Mouse (Mus musculus): ENCODE results near the gene Nutf2.
"Not testable (repeated sequence)": the region's sequence is repeated elsewhere in the genome, so short reads cannot be mapped to it uniquely, and the experiment has no call there.

The Nutf2 gene

GRCm38 (mm10) chr8:105860143-105860981 is at the start of gene Nutf2:
Gene Nutf2, plus strand, starts transcription at chr8:105860580.
- peak; percentile 99 for DNase-seq (ENCODE audit: low read depth, low spot score)

DNA sequence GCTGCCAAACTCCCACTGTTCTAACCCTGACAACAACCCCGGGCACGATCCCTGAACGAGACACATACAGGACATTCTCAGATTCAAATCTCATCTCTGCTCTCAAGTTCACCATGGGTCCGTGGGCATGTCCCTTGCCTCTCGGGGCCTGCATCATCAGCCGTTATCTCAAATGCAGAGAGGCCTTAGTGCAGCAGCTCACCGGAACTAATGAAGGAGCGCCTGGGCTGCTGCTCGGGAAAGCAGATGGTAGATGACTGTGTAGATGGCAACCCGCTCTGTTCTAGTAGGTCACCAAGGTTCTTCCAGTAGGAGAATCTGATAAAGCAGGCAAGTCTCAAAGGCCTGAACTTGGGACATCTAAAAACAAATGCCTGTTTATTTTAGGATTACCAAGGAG is 49.3 kb upstream of the Nutf2 start:
- peak; percentile 76 for DNase-seq (ENCODE audit: low read depth, low spot score)

- no peak for DNase-seq (ENCODE audit: low read depth, low spot score)
These were observed 48.8 kb upstream of the Nutf2 start for GRCm38 (mm10) chr8:105811543-105811942.

DNA sequence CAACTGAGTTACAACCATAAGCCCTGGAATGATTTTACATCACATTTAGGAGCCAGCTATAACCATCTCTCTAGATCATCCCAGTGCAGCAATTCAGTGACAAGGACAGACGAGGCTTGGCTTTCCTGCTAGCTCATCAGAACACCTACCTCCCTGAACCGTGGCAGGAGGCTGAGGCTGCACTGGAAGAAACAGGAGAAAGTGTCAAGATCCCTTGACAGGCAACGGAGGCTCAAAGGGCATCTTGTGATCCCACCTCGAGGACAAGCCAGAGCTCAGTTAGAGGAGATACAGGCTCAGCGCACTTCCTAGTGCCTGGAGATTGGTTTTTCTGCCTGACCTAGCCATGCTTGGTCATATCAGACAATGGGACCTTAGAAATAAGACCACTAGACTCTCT is 47.9 kb upstream of the Nutf2 start:
- no peak for DNase-seq (ENCODE audit: low read depth, low spot score)

DNA sequence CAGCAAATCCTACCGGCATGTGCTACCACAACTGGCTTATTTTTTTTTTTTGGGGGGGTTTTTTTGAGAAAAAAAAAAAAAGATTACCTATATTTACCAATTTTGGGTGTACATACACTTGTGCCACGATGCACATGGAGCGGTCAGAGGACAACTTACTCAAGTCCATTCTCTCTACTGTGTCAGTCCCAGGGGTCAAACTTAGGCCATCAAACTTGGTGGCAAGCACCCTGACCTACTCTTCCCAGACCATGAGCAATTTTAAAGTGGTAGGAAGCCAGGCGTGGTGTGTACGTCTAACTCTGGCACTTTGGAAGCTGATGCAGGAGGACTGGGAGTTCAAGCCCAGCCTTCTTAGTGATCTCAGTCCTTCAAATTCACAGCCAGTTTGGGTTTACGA is 47.1 kb upstream of the Nutf2 start:
- no peak for DNase-seq (ENCODE audit: low read depth, low spot score)

- DNase-seq (ENCODE audit: low read depth, low spot score) = no peak
These were observed 40.7 kb upstream of the Nutf2 start for GRCm38 (mm10) chr8:105819659-105820058.

GRCm38 (mm10) chr8:105820925-105821324 is 39.5 kb upstream of the Nutf2 start:
- no peak for DNase-seq (ENCODE audit: low read depth, low spot score)

- no peak for DNase-seq (ENCODE audit: low read depth, low spot score)
These were observed 34.9 kb upstream of the Nutf2 start for GRCm38 (mm10) chr8:105825506-105825905.

DNA sequence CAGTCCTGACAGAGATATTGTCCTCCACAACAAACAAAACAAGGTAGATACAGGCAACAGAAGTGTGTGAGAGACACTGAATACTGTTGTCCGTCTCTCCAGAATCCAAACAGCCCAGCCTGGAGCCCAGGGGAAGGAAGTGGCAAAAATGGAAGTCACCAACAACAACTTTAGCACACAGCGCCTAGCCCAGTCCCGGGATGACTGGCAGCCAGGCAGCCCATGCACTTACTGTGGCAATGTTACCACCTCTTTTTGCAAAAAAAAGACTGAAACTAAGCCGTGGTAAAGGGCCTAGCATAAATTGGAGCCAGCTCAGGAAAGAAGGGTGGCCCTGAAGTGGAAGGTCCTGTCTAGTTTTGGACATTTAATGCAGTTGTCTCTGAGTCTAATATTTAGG is 34.0 kb upstream of the Nutf2 start:
- DNase-seq (ENCODE audit: low read depth, low spot score) = no peak

GRCm38 (mm10) chr8:105826861-105827848 is 33.2 kb upstream of the Nutf2 start, which contains the start of the genes Ranbp10 and Tsnaxip1:
Gene Ranbp10, minus strand, starts transcription at chr8:105827350.
Gene Tsnaxip1, plus strand, starts transcription at chr8:105827731.
- DNase-seq (ENCODE audit: low read depth, low spot score) = peak; percentile 100

DNA sequence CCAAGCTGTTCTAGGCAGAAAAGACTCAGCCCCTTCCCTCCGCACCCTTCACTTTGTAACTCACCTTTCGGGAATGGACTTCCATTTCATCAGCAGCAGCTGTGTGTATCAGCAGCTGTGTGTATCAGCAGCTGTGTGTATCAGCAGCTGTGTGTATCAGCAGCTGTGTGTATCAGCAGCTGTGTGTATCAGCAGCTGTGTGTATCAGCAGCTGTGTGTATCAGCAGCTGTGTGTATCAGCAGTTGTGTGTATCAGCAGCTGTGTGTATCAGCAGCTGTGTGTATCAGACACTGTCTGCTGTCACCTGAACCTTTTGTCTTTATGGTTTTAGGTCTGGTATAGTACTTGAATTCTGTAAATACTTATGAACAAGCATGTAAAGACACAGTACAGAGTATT is 26.6 kb upstream of the Nutf2 start:
- DNase-seq (ENCODE audit: low read depth, low spot score) = not testable (repeated sequence)

- peak; percentile 66 for DNase-seq (ENCODE audit: low read depth, low spot score)
These were observed 25.1 kb upstream of the Nutf2 start for GRCm38 (mm10) chr8:105835318-105835717.

GRCm38 (mm10) chr8:105836991-105837390 is 23.4 kb upstream of the Nutf2 start:
- DNase-seq (ENCODE audit: low read depth, low spot score) = peak; percentile 23

GRCm38 (mm10) chr8:105839209-105839608 is 21.2 kb upstream of the Nutf2 start:
- no peak for DNase-seq (ENCODE audit: low read depth, low spot score)

- DNase-seq (ENCODE audit: low read depth, low spot score) = no peak
These were observed 13.7 kb upstream of the Nutf2 start for GRCm38 (mm10) chr8:105846678-105847077.

DNA sequence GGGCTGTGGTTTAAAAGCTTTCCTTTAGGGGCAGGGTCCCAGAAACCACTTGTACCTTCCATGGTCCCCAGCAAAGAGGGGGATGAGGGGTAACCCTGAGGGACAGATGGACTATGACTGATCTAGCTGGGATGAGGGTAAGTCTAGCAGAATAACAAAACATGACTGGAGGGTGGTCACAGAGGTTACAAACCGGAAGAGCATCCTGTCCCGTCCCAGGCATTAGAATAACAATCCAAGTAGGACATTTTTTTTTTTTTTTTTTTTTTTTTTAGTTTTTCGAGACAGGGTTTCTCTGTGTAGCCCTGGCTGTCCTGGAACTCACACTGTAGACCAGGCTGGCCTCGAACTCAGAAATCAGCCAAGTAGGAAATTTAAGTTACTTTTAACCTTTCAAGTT is 10.4 kb upstream of the Nutf2 start:
- DNase-seq (ENCODE audit: low read depth, low spot score) = no peak

DNA sequence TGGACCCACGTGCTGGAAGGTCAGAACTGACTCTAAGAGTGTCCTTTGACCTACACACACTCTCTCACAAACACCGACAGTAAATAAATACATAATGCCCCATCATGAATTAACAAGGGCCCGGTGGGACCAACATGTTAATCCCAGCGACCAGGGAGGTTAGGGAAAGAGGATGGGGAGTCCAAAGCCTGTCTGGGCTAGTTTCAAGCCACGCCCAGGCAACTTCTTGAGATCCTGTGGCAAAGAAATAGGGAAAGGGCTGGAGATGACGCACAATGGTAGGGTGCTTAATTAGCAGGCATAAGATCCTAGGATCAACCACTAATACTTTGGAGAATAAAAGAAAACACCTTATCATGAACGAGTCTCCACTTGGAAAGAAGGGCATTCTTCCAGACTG is 9.8 kb upstream of the Nutf2 start:
- DNase-seq (ENCODE audit: low read depth, low spot score) = no peak

DNA sequence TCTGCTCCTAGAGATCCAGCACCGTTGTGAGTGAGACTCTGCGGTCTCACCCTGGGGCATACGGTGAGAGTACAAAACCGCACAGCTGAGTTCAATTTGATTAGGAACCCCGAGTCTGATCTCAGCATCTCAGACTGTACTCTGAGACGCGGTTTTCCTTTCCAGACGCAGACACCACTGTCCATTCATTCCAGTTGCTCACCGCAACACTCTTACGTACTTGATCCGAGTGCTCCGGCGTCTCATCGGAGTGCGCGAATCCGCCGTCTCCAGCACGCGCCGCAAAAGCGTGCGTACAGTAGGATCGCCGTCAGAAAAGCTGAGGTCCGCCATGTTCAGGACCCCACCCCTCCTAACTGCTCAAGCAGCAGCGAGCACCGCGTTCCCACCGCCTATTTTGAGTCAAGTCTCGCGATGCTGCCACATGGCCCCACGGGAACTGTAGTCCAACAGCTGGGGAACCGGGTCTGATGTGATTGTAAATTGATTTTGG is 8.7 kb upstream of the Nutf2 start:
- DNase-seq (ENCODE audit: low read depth, low spot score) = peak; percentile 95

DNA sequence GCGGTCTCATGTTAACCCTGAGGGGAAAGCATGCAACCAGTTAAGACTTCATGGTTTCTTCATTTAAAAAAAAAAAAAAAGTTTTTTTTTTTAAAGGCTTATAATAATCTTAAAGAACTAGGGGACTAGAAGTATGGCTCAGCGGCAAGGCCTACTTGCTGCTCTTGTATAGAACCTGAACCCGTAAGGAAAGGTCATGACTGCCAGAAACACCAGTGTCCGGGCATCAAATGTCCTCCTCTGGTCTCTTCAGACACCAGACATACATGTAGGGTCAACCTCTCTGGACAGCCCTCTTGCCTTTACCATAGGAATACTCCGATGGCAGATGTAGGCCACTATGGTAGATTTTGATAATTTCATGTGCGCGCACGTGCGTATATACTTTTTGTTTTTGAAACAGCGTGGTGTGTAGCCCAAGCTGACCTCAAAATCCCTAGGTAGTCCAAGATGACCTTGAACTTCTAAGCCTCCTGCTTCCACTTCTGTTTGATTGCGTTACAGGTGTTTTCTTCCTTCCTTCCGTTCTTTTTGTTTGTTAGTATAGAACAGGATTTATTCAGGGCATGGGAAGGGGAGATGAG is 8.1 kb upstream of the Nutf2 start:
- no peak for DNase-seq (ENCODE audit: low read depth, low spot score)

- no peak for DNase-seq (ENCODE audit: low read depth, low spot score)
These were observed 7.2 kb upstream of the Nutf2 start, which contains the start of gene Cenpt for GRCm38 (mm10) chr8:105853178-105853577. Gene Cenpt, minus strand, starts transcription at chr8:105853278.

- DNase-seq (ENCODE audit: low read depth, low spot score) = peak; percentile 12
These were observed 6.1 kb upstream of the Nutf2 start for GRCm38 (mm10) chr8:105854303-105854702.

All from brain, adult 2 months (tissue).